Mouse (Mus musculus): Measurements from ENCODE around the gene Mboat2.

DNA sequence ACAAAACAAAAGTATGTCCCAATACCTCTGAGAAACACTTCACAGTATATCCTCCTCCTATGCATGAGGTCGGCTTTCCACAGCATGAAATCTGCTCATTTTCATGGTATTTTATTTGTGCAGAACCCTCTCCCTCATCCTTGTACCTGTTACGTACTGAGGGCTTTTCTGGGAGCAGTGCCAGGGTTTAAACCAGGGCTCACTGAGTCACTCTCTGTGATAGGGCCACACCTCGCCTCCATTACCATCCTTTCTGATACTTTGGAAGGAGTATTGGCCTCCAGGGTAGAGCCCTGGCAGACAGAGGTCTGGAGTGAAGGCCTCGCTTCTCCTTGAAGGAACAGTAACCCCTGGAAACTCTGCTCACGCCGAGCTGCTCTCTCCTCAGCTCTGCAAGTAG lies 174.7 kb downstream of the Mboat2 start:
- TF ChIP-seq CTCF (IDR thresholded peaks at IDR 0.05; ENCODE audit: borderline replicate concordance, insufficient read depth, low read length) (no peak), POLR2A (IDR thresholded peaks at IDR 0.05; ENCODE audit: low read depth, low read length) (no peak)
